Mouse (Mus musculus) CH12.LX (cell line): Measurements from ENCODE around the gene Sp7. TPM values are rescaled to one million over a fixed set of nuclear protein-coding genes. Genes with fewer than 3 reads are reported as not detected.

Experiments used
- DNase-seq: peaks from one replicate; pipeline ENCODE4 v3.0.0-alpha.2; 2013; ENCODE audit errors: extremely low read depth
- H3K27ac ChIP-seq: 2 replicates; pipeline ENCODE4 v1.5.1; 2012; ENCODE audit warnings: low read depth, mild to moderate bottlenecking, control low read depth, moderate library complexity; ENCODE audit not compliant: insufficient read depth
- H3K27me3 ChIP-seq: replicated peaks from 2 replicates; pipeline ENCODE3; 2012; ENCODE audit warnings: inconsistent platforms
- H3K36me3 ChIP-seq, 2 experiments: replicated peaks in 1 of 2; 2 replicates each; pipeline versions ENCODE3 to v1.6.1; 2012; ENCODE audit warnings: inconsistent platforms in 1 of 2, low read length in 1 of 2, mild to moderate bottlenecking in 1 of 2, mixed read lengths in 1 of 2, moderate library complexity in 1 of 2; ENCODE audit not compliant: control insufficient read depth in 1 of 2, insufficient read depth in 1 of 2
- H3K4me1 ChIP-seq, 2 experiments: 2 replicates each; pipeline ENCODE4 v1.6.1; 2012; ENCODE audit warnings: inconsistent platforms in 1 of 2, moderate library complexity in 1 of 2; ENCODE audit not compliant: insufficient read depth in 2 of 2, control insufficient read depth in 1 of 2
- H3K4me2 ChIP-seq: 2 replicates; pipeline ENCODE4 v1.6.1; 2012; ENCODE audit warnings: low read depth, mild to moderate bottlenecking, control low read depth; ENCODE audit not compliant: poor library complexity, insufficient read depth, severe bottlenecking
- H3K4me3 ChIP-seq, 3 experiments: fragments of 150-350 bp in 1 of 3; sonication (generic) in 1 of 3; replicated peaks in 1 of 3; 2 replicates each; pipeline versions ENCODE3 to v1.5.1; 2011 to 2012; ENCODE audit warnings: low read depth in 2 of 3, low read length in 2 of 3, mild to moderate bottlenecking in 2 of 3, moderate library complexity in 2 of 3, control low read depth in 1 of 3, improper control_type of control experiment in 1 of 3, inconsistent platforms in 1 of 3, mixed read lengths in 1 of 3; ENCODE audit not compliant: poor library complexity in 1 of 3
- H3K79me2 ChIP-seq: replicated peaks from 2 replicates; pipeline ENCODE4 v1.6.1; 2012; ENCODE audit warnings: mild to moderate bottlenecking, moderate library complexity; ENCODE audit not compliant: control insufficient read depth, poor library complexity, insufficient read depth, severe bottlenecking; ENCODE audit errors: extremely low read depth
- H3K9ac ChIP-seq: 2 replicates; pipeline ENCODE4 v1.6.1; 2012; ENCODE audit warnings: low read depth, mild to moderate bottlenecking, control low read depth, moderate library complexity; ENCODE audit not compliant: insufficient read depth
- H3K9me3 ChIP-seq: replicated peaks from 2 replicates; pipeline ENCODE3; 2012; ENCODE audit warnings: low read length, inconsistent platforms, mixed read lengths
- BHLHE40 ChIP-seq: IDR thresholded peaks from 2 replicates; pipeline ENCODE4 v1.6.1; 2011; ENCODE audit warnings: mild to moderate bottlenecking, low read depth, low read length, improper control_type of control experiment
- CHD2 ChIP-seq: IDR thresholded peaks from 2 replicates; pipeline ENCODE4 v1.6.1; 2011; ENCODE audit warnings: low read length, improper control_type of control experiment
- CTCF ChIP-seq, 2 experiments: IDR thresholded peaks in 1 of 2; conservative IDR thresholded peaks in 1 of 2; 2 replicates each; pipeline ENCODE4 v1.5.1; 2011 to 2012; ENCODE audit warnings: low read depth in 2 of 2, low read length in 2 of 2, improper control_type of control experiment in 1 of 2, inconsistent platforms in 1 of 2, mild to moderate bottlenecking in 1 of 2, moderate library complexity in 1 of 2
- E2F4 ChIP-seq: IDR thresholded peaks from 2 replicates; pipeline ENCODE4 v1.6.1; 2011; ENCODE audit warnings: low read depth, low read length, improper control_type of control experiment; ENCODE audit not compliant: insufficient replicate concordance
- ELF1 ChIP-seq: IDR thresholded peaks from 2 replicates; pipeline ENCODE4 v1.6.1; 2014; ENCODE audit warnings: low read depth, mild to moderate bottlenecking, inconsistent platforms, low read length, improper control_type of control experiment
- GABPA ChIP-seq: IDR thresholded peaks from 2 replicates; pipeline ENCODE4 v1.6.1; 2012; ENCODE audit warnings: low read depth, low read length, improper control_type of control experiment, inconsistent platforms; ENCODE audit not compliant: insufficient replicate concordance
- HCFC1 ChIP-seq: IDR thresholded peaks from 2 replicates; pipeline ENCODE4 v1.6.1; 2012; ENCODE audit warnings: low read depth, mild to moderate bottlenecking, inconsistent platforms, low read length, improper control_type of control experiment
- JUN ChIP-seq: IDR thresholded peaks from 2 replicates; pipeline ENCODE4 v1.6.1; 2011; ENCODE audit warnings: low read depth, mild to moderate bottlenecking, low read length, improper control_type of control experiment, moderate library complexity; ENCODE audit not compliant: insufficient read depth
- JUND ChIP-seq: conservative IDR thresholded peaks from 2 replicates; pipeline ENCODE4 v1.6.1; 2011; ENCODE audit warnings: low read depth, low read length, improper control_type of control experiment
- KAT2A ChIP-seq: IDR thresholded peaks from 2 replicates; pipeline ENCODE4 v1.6.1; 2012; ENCODE audit warnings: low read length, improper control_type of control experiment, inconsistent platforms; ENCODE audit not compliant: insufficient replicate concordance
- MAFK ChIP-seq: IDR thresholded peaks from 2 replicates; pipeline ENCODE4 v1.6.1; 2011; ENCODE audit warnings: low read length, improper control_type of control experiment; ENCODE audit not compliant: insufficient replicate concordance
- MAX ChIP-seq: IDR thresholded peaks from 2 replicates; pipeline ENCODE4 v1.6.1; 2011; ENCODE audit warnings: low read length, improper control_type of control experiment
- MEF2A ChIP-seq: IDR thresholded peaks from 2 replicates; pipeline ENCODE4 v1.6.1; 2014; ENCODE audit warnings: low read depth, mild to moderate bottlenecking, inconsistent platforms, low read length, improper control_type of control experiment, borderline replicate concordance
- MXI1 ChIP-seq: IDR thresholded peaks from 2 replicates; pipeline ENCODE4 v1.6.1; 2011; ENCODE audit warnings: mild to moderate bottlenecking, low read depth, low read length, improper control_type of control experiment
- NELFE ChIP-seq: IDR thresholded peaks from 2 replicates; pipeline ENCODE4 v1.6.1; 2011; ENCODE audit warnings: low read depth, low read length, improper control_type of control experiment
- NRF1 ChIP-seq: IDR thresholded peaks from 2 replicates; pipeline ENCODE4 v1.6.1; 2014; ENCODE audit warnings: low read depth, mild to moderate bottlenecking, inconsistent platforms, low read length, improper control_type of control experiment, moderate library complexity
- PAX5 ChIP-seq: IDR thresholded peaks from 2 replicates; pipeline ENCODE4 v1.6.1; 2012; ENCODE audit warnings: low read length, inconsistent platforms, mixed read lengths
- POLR2A ChIP-seq: IDR thresholded peaks from 2 replicates; pipeline ENCODE4 v1.6.1; 2011; ENCODE audit warnings: low read depth, mild to moderate bottlenecking, improper control_type of control experiment, low read length
- POLR2AphosphoS2 ChIP-seq: IDR thresholded peaks from 2 replicates; pipeline ENCODE4 v1.6.1; 2011; ENCODE audit warnings: low read depth, low read length, improper control_type of control experiment
- RAD21 ChIP-seq: IDR thresholded peaks from 2 replicates; pipeline ENCODE4 v1.6.1; 2011; ENCODE audit warnings: low read depth, mild to moderate bottlenecking, low read length, improper control_type of control experiment, moderate library complexity
- SIN3A ChIP-seq: IDR thresholded peaks from 2 replicates; pipeline ENCODE4 v1.6.1; 2012; ENCODE audit warnings: low read length, improper control_type of control experiment, inconsistent platforms
- TBP ChIP-seq: conservative IDR thresholded peaks from 2 replicates; pipeline ENCODE4 v1.6.1; 2011; ENCODE audit warnings: low read depth, low read length, improper control_type of control experiment
- TCF12 ChIP-seq: IDR thresholded peaks from 2 replicates; pipeline ENCODE4 v1.6.1; 2014; ENCODE audit warnings: low read depth, mild to moderate bottlenecking, inconsistent platforms, low read length, improper control_type of control experiment
- UBTF ChIP-seq: IDR thresholded peaks from 2 replicates; pipeline ENCODE4 v1.6.1; 2012; ENCODE audit warnings: low read depth, mild to moderate bottlenecking, inconsistent platforms, low read length, improper control_type of control experiment, moderate library complexity
- USF1 ChIP-seq: IDR thresholded peaks from 2 replicates; pipeline ENCODE4 v1.6.1; 2014; ENCODE audit warnings: low read depth, mild to moderate bottlenecking, inconsistent platforms, low read length, improper control_type of control experiment
- USF2 ChIP-seq: conservative IDR thresholded peaks from 2 replicates; pipeline ENCODE4 v1.6.1; 2011; ENCODE audit warnings: low read depth, low read length, improper control_type of control experiment
- ZKSCAN1 ChIP-seq: IDR thresholded peaks from 2 replicates; pipeline ENCODE4 v1.6.1; 2012; ENCODE audit warnings: low read depth, inconsistent platforms, low read length, improper control_type of control experiment, borderline replicate concordance
- ZMIZ1 ChIP-seq: IDR thresholded peaks from 2 replicates; pipeline ENCODE4 v1.6.1; 2012; ENCODE audit warnings: low read depth, mild to moderate bottlenecking, inconsistent platforms, low read length, improper control_type of control experiment
- ZNF384 ChIP-seq: IDR thresholded peaks from 2 replicates; pipeline ENCODE4 v1.6.1; 2012; ENCODE audit warnings: low read depth, low read length, improper control_type of control experiment, inconsistent platforms
- dilution Hi-C: fragments of 300-500 bp; cut with MboI; formaldehyde crosslinking; loops from 2 replicates; pipeline ENCODE4 v1.14.3; 2020; ENCODE audit warnings: low sequenced_read_pairs; ENCODE audit not compliant: extremely low pct_unique_long_range_greater_than_20kb, extremely low pct_ligation_motif_present
- in situ Hi-C: fragments of 300-500 bp; cut with MboI; formaldehyde crosslinking; loops from 3 replicates; pipeline ENCODE4 v1.14.3; 2019; ENCODE audit warnings: low sequenced_read_pairs, low pct_ligation_motif_present, low pct_unique_long_range_greater_than_20kb, mixed read lengths
- polyA plus RNA-seq: library from polyadenylated mRNA; unstranded; fragments of >175 nt; gene quantifications from 2 replicates; pipeline ENCODE4 v1.2.1, GENCODE M21; 2012; ENCODE audit warnings: low read depth; ENCODE audit not compliant: insufficient read length
- total RNA-seq, 2 experiments: library from RNA; depleted of rRNA; stranded (reverse); fragments of 300-350 nt in 1 of 2; fragments of >200 nt in 1 of 2; gene quantifications; 2 replicates each; pipeline ENCODE4 v1.2.3; 2012 to 2014

Gene Sp7
- total and polyA plus RNA-seq, 3 experiments: not detected

DNA sequence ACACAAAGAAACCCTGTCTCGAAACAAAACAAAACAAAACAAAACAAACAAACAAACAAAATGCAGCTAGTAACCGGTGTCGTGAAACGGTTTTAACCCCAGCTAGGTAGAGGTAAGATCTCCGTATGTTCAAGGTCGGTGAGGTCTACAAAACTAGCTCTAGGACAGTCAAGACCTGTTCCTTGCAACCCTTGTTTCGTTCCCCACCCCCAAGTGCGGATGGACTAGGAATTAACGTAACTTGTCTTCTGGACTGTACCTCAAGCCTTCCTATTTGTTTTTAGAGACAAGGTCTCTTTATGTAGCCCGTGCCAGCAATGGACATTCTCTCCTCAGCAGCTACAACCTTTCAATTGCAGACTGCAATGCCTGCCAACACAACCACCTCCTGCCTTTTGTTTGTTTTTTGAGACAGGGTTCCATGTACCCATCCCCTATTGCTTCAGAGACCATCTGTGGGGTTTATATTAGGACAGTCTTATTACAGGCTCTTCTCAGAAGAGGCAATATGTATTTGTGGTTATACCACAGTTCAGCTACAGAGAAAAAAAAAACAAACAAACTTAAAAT lies 33.6 kb upstream of the Sp7 start:
- Histone ChIP-seq H3K9me3 (no peaks in the 10 kb centered on the region), H3K4me3 (peak overlapping the region in 2 of 3 experiments; percentile 72 to 80), H3K79me2 (no peaks in the 10 kb centered on the region), H3K27ac (no peak overlapping the region), H3K4me2 (peak overlapping the region; percentile 87), H3K27me3 (no peaks in the 10 kb centered on the region), H3K9ac (peak overlapping the region; percentile 88; the same call in 1 of the 2 replicates), H3K36me3 (no peaks in the 10 kb centered on the region), H3K4me1 (peaks cover 5 to 24% of the 10 kb centered on the region in 2 experiments; a peak in 3 of 4 replicates)
- in situ Hi-C loops (no loop called here), dilution Hi-C loops (no loop called here)
- TF ChIP-seq E2F4: no peak
- DNase-seq: no peak

GRCm38 (mm10) chr15:102399229-102400221 lies 32.5 kb upstream of the Sp7 start:
- dilution Hi-C loops: no loop called here
- no peaks in the 10 kb centered on the region for H3K9me3 ChIP-seq
- no peaks in the 10 kb centered on the region for H3K36me3 ChIP-seq
- H3K4me3 ChIP-seq: peak overlapping the region; percentile 70 to 80 (median 72)
- no peaks in the 10 kb centered on the region for H3K27me3 ChIP-seq
- H3K9ac ChIP-seq: peak overlapping the region; percentile 88
- peak overlapping the region; percentile 72 for H3K27ac ChIP-seq
- in situ Hi-C loops: no loop called here
- peaks cover 5 to 24% of the 10 kb centered on the region in 2 experiments; a peak in 3 of 4 replicates for H3K4me1 ChIP-seq
- DNase-seq: peak; percentile 73
- H3K79me2 ChIP-seq: no peaks in the 10 kb centered on the region
- peak overlapping the region; percentile 87 for H3K4me2 ChIP-seq
- TF ChIP-seq USF1 (no peak; the same call in 1 of the 2 replicates), MEF2A (no peak; the same call in 1 of the 2 replicates), POLR2AphosphoS2 (0 out of 2 replicates have a peak, but pooled peaks have one; percentile 36), ZMIZ1 (peak; percentile 71; the same call in 1 of the 2 replicates), RAD21 (no peak), CTCF (conservative IDR thresholded peaks at IDR 0.05 in 1 of 2, IDR thresholded peaks at IDR 0.05 in 1 of 2; ENCODE audit: low read depth in 2 of 2, low read length in 2 of 2) (no peak), NELFE (peak; percentile 74), ELF1 (peak; percentile 66), ZNF384 (peak; percentile 96), ZKSCAN1 (no peak), MAFK (no peak), CHD2 (no peak), UBTF (no peak), BHLHE40 (no peak), MAX (peak; percentile 13; the same call in 1 of the 2 replicates), USF2 (no peak), E2F4 (no peak), TBP (no peak), HCFC1 (peak; percentile 24), POLR2A (peak; percentile 74; the same call in 1 of the 2 replicates), GABPA (no peak), MXI1 (peak; percentile 80), SIN3A (peak; percentile 82), NRF1 (no peak), JUND (no peak), TCF12 (peak; percentile 56; the same call in 1 of the 2 replicates), KAT2A (0 out of 2 replicates have a peak, but pooled peaks have one; percentile 9), PAX5 (no peak), JUN (no peak)
